Mouse (Mus musculus) E14TG2a.4 (cell line): ENCODE measurements around the gene Eif2b2.

ENCODE experiments used
- H3K27me3 ChIP-seq: 2 replicates; pipeline ENCODE4 v1.6.1; 2014; ENCODE audit warnings: low read length, control low read depth; ENCODE audit not compliant: insufficient read depth
- H3K36me3 ChIP-seq: 2 replicates; pipeline ENCODE4 v1.6.1; 2014; ENCODE audit warnings: low read length, control low read depth; ENCODE audit not compliant: insufficient read depth
- H3K4me1 ChIP-seq: replicated peaks from 2 replicates; pipeline ENCODE4 v1.6.1; 2014; ENCODE audit warnings: low read depth, low read length, control low read depth
- H3K4me3 ChIP-seq: replicated peaks from 2 replicates; pipeline ENCODE4 v1.5.1; 2014; ENCODE audit warnings: mild to moderate bottlenecking, low read length
- H3K9me3 ChIP-seq: 2 replicates; pipeline ENCODE4 v1.6.1; 2014; ENCODE audit warnings: low read length, control low read depth
- CTCF ChIP-seq: conservative IDR thresholded peaks from 2 replicates; pipeline ENCODE4 v1.5.1; 2014; ENCODE audit warnings: low read length
- NANOG ChIP-seq: IDR thresholded peaks from 2 replicates; pipeline ENCODE4 v1.6.1; 2014; ENCODE audit warnings: borderline replicate concordance, low read length, mixed read lengths
- POU5F1 ChIP-seq: IDR thresholded peaks from 2 replicates; pipeline ENCODE4 v1.6.1; 2014; ENCODE audit warnings: low read length, borderline replicate concordance

Eif2b2 gene

DNA sequence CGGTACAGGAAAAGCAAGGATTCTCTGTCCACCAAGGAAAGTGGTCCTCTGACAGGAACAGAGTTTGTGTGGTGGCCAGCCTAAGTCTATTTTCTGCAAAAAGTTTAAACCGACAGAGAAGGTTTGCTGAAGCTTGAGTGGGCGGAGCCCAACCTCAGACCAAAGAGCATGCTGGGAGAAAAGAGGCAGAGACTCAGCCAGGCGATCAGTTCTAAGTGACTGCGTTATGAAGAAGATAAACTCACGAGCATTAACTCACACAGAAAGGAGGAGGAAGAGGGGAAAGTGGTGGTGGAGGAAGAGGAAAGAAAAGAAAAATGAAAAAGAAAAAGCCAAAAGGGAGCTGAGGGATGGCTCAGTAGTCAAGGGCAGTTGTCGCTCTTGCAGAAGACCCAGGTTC lies 29.0 kb upstream of the Eif2b2 start:
- TF ChIP-seq POU5F1: no peak
- TF ChIP-seq NANOG: no peak
- no peak for TF ChIP-seq CTCF
- Histone ChIP-seq H3K4me3 (peak overlapping the region; percentile 27), H3K27me3 (peaks cover 45% of the 10 kb centered on the region), H3K9me3 (no peaks in the 10 kb centered on the region), H3K4me1 (peaks cover 22% of the 10 kb centered on the region), H3K36me3 (no peaks in the 10 kb centered on the region)

- peaks cover 32% of the 10 kb centered on the region for H3K27me3 ChIP-seq
Measured at GRCm38 (mm10) chr12:85192461-85193108, 26.7 kb upstream of the Eif2b2 start.

GRCm38 (mm10) chr12:85193146-85193545 lies 26.1 kb upstream of the Eif2b2 start:
- no peaks in the 10 kb centered on the region for H3K36me3 ChIP-seq
- H3K27me3 ChIP-seq: peaks cover 32% of the 10 kb centered on the region
- H3K9me3 ChIP-seq: no peaks in the 10 kb centered on the region
- no peak overlapping the region for H3K4me3 ChIP-seq
- TF ChIP-seq NANOG: no peak
- TF ChIP-seq CTCF: no peak
- TF ChIP-seq POU5F1: no peak
- peaks cover 37% of the 10 kb centered on the region for H3K4me1 ChIP-seq

More at GRCm38 (mm10) chr12:85192461-85193108, 26.7 kb upstream of the Eif2b2 start:
- Histone ChIP-seq H3K36me3 (no peaks in the 10 kb centered on the region), H3K4me1 (peaks cover 35% of the 10 kb centered on the region), H3K9me3 (no peaks in the 10 kb centered on the region), H3K4me3 (peak overlapping the region; percentile 64)
- TF ChIP-seq NANOG: no peak
- no peak for TF ChIP-seq POU5F1
- TF ChIP-seq CTCF: no peak

- peaks cover 32% of the 10 kb centered on the region for H3K27me3 ChIP-seq
- H3K36me3 ChIP-seq: no peaks in the 10 kb centered on the region
- TF ChIP-seq POU5F1 (no peak), CTCF (no peak), NANOG (no peak)
- no peaks in the 10 kb centered on the region for H3K9me3 ChIP-seq
- H3K4me3 ChIP-seq: no peak overlapping the region
- H3K4me1 ChIP-seq: peaks cover 40% of the 10 kb centered on the region
Measured at GRCm38 (mm10) chr12:85193923-85194622, 25.2 kb upstream of the Eif2b2 start.

DNA sequence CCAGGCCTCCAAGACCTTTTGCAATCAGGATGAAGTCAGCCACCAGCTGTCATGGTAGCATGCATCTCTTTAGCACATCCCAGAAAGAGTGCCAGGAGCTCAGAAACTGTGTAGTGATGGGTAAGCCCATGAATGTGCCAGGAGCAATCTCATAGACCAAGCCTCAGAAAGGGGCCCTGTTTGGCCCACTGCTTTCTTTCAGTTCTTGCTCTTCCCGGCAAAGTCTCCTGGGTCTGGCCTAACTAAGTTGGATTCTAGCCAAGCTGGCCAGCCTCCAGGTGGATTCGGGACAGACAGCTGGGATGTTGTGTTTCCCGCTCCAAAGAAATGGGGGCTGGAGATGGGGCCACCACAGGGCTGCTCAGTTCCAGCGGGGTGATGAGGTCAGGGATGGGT lies 24.7 kb upstream of the Eif2b2 start:
- H3K27me3 ChIP-seq: peaks cover 32% of the 10 kb centered on the region
- TF ChIP-seq NANOG (no peak), CTCF (no peak), POU5F1 (no peak)
- H3K4me1 ChIP-seq: peaks cover 44% of the 10 kb centered on the region
- no peak overlapping the region for H3K4me3 ChIP-seq
- no peaks in the 10 kb centered on the region for H3K9me3 ChIP-seq
- no peaks in the 10 kb centered on the region for H3K36me3 ChIP-seq

- H3K27me3 ChIP-seq: peaks cover 32% of the 10 kb centered on the region
- peaks cover 41% of the 10 kb centered on the region for H3K4me1 ChIP-seq
- no peaks in the 10 kb centered on the region for H3K36me3 ChIP-seq
- no peak overlapping the region for H3K4me3 ChIP-seq
- TF ChIP-seq CTCF (no peak), POU5F1 (no peak), NANOG (no peak)
- no peaks in the 10 kb centered on the region for H3K9me3 ChIP-seq
Measured at GRCm38 (mm10) chr12:85195086-85195485, 24.2 kb upstream of the Eif2b2 start.

GRCm38 (mm10) chr12:85196191-85196590 lies 23.1 kb upstream of the Eif2b2 start:
- H3K9me3 ChIP-seq: no peaks in the 10 kb centered on the region
- no peaks in the 10 kb centered on the region for H3K36me3 ChIP-seq
- peaks cover 32% of the 10 kb centered on the region for H3K27me3 ChIP-seq
- no peak overlapping the region for H3K4me3 ChIP-seq
- H3K4me1 ChIP-seq: peaks cover 42% of the 10 kb centered on the region
- no peak for TF ChIP-seq CTCF
- TF ChIP-seq POU5F1: no peak
- TF ChIP-seq NANOG: no peak

GRCm38 (mm10) chr12:85197371-85197770 lies 21.9 kb upstream of the Eif2b2 start:
- Histone ChIP-seq H3K4me3 (no peak overlapping the region), H3K9me3 (no peaks in the 10 kb centered on the region), H3K36me3 (no peaks in the 10 kb centered on the region), H3K27me3 (peaks cover 32% of the 10 kb centered on the region), H3K4me1 (peaks cover 50% of the 10 kb centered on the region)
- TF ChIP-seq NANOG (no peak), CTCF (no peak), POU5F1 (no peak)
